Mouse (Mus musculus): ENCODE measurements around the gene Hnrnpul1. TPM values are rescaled to one million over a fixed set of nuclear protein-coding genes. Genes with fewer than 3 reads are reported as not detected.

The Hnrnpul1 gene
- polyA plus RNA-seq, 1 experiment from 2014 or later: 32.4 TPM

DNA sequence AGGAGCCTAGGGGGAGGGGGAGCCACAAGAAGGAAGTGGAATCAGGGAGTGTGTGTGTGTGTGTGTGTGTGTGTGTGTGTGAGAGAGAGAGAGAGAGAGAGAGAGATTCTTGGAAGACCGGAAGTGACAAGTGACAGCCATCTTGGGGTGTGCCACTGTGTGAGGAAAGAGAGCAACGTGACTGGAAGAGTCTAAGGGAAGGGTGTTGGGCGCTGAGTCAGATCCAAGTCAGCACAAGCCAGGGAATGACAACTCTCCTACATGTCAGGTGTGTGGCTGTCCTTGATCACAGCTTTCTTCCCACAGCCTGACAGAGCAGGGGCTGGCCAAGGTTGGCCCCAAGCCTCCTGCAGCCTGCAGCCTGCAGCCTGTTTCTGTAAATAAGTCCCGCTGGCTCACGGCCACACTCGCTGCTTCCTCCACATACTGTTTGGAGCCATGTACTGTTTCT lies 48.7 kb downstream of the Hnrnpul1 start:
- H3K9ac ChIP-seq (replicated peaks; ENCODE audit: low read depth): no peak overlapping the region
- ATAC-seq (peak; percentile 38), DNase-seq (ENCODE audit: low spot score) (peak; percentile 89)
- H3K36me3 ChIP-seq (ENCODE audit: insufficient read depth, low read length): no peaks in the 10 kb centered on the region
- no peak overlapping the region for H3K4me2 ChIP-seq (replicated peaks; ENCODE audit: low read depth, low read length)
- peaks cover 14% of the 10 kb centered on the region for H3K4me1 ChIP-seq (ENCODE audit: insufficient read depth, low read depth, low read length)
- peak overlapping the region; percentile 75 for H3K27ac ChIP-seq (ENCODE audit: low read length)
- WGBS: 23% methylated on average over 6 of the region's 6 CpGs
- H3K4me3 ChIP-seq (ENCODE audit: low read depth, low read length): no peak overlapping the region
- no peaks in the 10 kb centered on the region for H3K27me3 ChIP-seq (replicated peaks; ENCODE audit: insufficient read depth, low read length)
- TF ChIP-seq EP300 (IDR thresholded peaks at IDR 0.05) (peak; percentile 62; the same call in 1 of the 2 replicates), CTCF (IDR thresholded peaks at IDR 0.05) (no peak)
- no peaks in the 10 kb centered on the region for H3K9me3 ChIP-seq (ENCODE audit: low read length)

DNA sequence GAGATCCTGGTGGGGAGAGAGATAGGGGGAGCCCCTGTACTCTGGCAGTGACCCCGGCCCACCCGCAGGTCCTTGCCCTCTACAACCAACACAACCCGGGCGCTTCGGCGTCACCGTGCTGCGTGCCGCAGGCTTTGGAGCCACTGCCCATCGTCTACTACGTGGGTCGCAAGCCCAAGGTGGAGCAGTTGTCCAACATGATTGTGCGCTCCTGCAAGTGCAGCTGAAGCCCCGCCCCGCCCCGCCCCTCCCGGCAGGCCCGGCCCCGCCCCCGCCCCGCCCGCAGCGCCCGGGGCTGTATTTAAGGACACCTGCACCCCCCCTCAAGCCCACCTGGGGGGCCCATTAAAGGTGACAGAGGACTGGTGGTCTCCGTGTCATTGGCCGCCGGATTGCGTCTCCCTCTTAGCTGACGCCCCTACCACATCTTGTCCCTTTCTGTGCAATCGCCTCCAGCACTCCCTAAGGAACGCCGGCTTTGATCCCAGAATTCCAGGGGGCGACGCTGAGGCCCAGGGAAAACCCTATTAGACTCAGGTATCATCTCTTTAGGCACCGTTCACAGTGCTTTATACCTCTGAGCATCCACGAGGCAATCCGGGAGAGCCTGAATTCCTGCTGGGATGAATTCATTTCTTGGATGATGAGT lies 49.7 kb downstream of the Hnrnpul1 start:
- Histone ChIP-seq H3K36me3 (ENCODE audit: insufficient read depth, low read length) (0 out of 2 replicates have a peak, but pooled peaks cover 2% of the 10 kb centered on the region), H3K9me3 (ENCODE audit: low read length) (no peaks in the 10 kb centered on the region), H3K9ac (replicated peaks; ENCODE audit: low read depth) (no peak overlapping the region), H3K4me2 (replicated peaks; ENCODE audit: low read depth, low read length) (no peak overlapping the region), H3K4me3 (ENCODE audit: low read depth, low read length) (no peak overlapping the region), H3K27me3 (replicated peaks; ENCODE audit: insufficient read depth, low read length) (no peaks in the 10 kb centered on the region), H3K4me1 (ENCODE audit: insufficient read depth, low read depth, low read length) (peaks cover 7% of the 10 kb centered on the region), H3K27ac (ENCODE audit: low read length) (peak overlapping the region; percentile 51; the same call in 1 of the 2 replicates)
- ATAC-seq (no peak), DNase-seq (ENCODE audit: low spot score) (no peak)
- TF ChIP-seq CTCF (IDR thresholded peaks at IDR 0.05): peak; percentile 15; the same call in 1 of the 2 replicates
- no peak for TF ChIP-seq EP300 (IDR thresholded peaks at IDR 0.05)
- WGBS: 23% methylated on average over 30 of the region's 37 CpGs

DNA sequence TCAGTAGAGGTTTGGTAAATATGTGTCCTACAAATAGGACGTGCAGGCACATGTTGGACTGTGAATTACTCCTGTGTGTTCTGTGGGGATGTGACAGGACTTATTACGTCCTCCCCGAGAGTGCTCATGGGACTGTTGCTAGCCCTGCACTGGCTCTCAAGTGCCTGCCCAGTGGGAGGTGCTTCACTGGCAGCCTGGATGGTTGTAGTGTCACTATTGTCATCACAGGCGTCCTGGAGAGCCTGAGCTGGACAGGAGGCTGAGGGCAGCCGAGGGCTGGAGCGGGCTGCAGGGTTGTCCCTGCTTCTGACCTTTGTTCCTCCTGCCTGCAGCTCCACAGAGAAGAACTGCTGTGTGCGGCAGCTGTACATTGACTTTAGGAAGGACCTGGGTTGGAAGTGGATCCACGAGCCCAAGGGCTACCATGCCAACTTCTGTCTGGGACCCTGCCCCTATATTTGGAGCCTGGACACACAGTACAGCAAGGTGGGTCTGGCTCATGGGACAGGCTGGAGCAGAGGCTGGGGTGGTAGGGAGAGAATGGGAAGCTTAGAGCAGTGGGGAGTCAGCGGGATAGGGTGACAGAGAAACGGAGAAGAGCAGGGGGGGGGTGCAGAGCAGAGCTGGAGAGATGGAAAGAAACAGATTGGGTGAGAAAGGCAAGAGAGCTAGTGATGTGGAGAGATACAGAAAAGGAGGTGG lies 50.6 kb downstream of the Hnrnpul1 start:
- no peak overlapping the region for H3K27ac ChIP-seq (ENCODE audit: low read length)
- H3K9me3 ChIP-seq (ENCODE audit: low read length): no peaks in the 10 kb centered on the region
- no peak overlapping the region for H3K4me2 ChIP-seq (replicated peaks; ENCODE audit: low read depth, low read length)
- DNase-seq (ENCODE audit: low spot score): no peak
- H3K9ac ChIP-seq (replicated peaks; ENCODE audit: low read depth): no peak overlapping the region
- no peak for TF ChIP-seq EP300 (IDR thresholded peaks at IDR 0.05)
- H3K36me3 ChIP-seq (ENCODE audit: insufficient read depth, low read length): 0 out of 2 replicates have a peak, but pooled peaks cover 3% of the 10 kb centered on the region
- peaks cover 7% of the 10 kb centered on the region for H3K4me1 ChIP-seq (ENCODE audit: insufficient read depth, low read depth, low read length)
- H3K27me3 ChIP-seq (replicated peaks; ENCODE audit: insufficient read depth, low read length): no peaks in the 10 kb centered on the region
- no peak for ATAC-seq
- no peak overlapping the region for H3K4me3 ChIP-seq (ENCODE audit: low read depth, low read length)
- WGBS: 37% methylated on average over 10 of the region's 10 CpGs

GRCm38 (mm10) chr7:25702350-25702749 lies 52.2 kb downstream of the Hnrnpul1 start:
- H3K9me3 ChIP-seq (ENCODE audit: low read length): no peaks in the 10 kb centered on the region
- WGBS: 96% methylated on average over 2 of the region's 2 CpGs

GRCm38 (mm10) chr7:25700732-25701131 lies 53.8 kb downstream of the Hnrnpul1 start:
- H3K4me3 ChIP-seq (ENCODE audit: low read depth, low read length): no peak overlapping the region
- 79% methylated on average over 12 of the region's 12 CpGs for WGBS
- no peak overlapping the region for H3K9ac ChIP-seq (replicated peaks; ENCODE audit: low read depth)

More at GRCm38 (mm10) chr7:25702350-25702749, 52.2 kb downstream of the Hnrnpul1 start:
- Histone ChIP-seq H3K27ac (ENCODE audit: low read length) (no peak overlapping the region), H3K4me3 (ENCODE audit: low read depth, low read length) (no peak overlapping the region), H3K9ac (replicated peaks; ENCODE audit: low read depth) (no peak overlapping the region), H3K27me3 (replicated peaks; ENCODE audit: insufficient read depth, low read length) (no peaks in the 10 kb centered on the region), H3K4me1 (ENCODE audit: insufficient read depth, low read depth, low read length) (peaks cover 7% of the 10 kb centered on the region), H3K36me3 (ENCODE audit: insufficient read depth, low read length) (0 out of 2 replicates have a peak, but pooled peaks cover 7% of the 10 kb centered on the region), H3K4me2 (replicated peaks; ENCODE audit: low read depth, low read length) (no peak overlapping the region)
- DNase-seq (ENCODE audit: low spot score): no peak
- TF ChIP-seq CTCF (IDR thresholded peaks at IDR 0.05): peak; percentile 48
- TF ChIP-seq EP300 (IDR thresholded peaks at IDR 0.05): no peak
- ATAC-seq: no peak

GRCm38 (mm10) chr7:25699851-25700250 lies 54.7 kb downstream of the Hnrnpul1 start:
- no peaks in the 10 kb centered on the region for H3K9me3 ChIP-seq (ENCODE audit: low read length)
- no peaks in the 10 kb centered on the region for H3K4me1 ChIP-seq (ENCODE audit: insufficient read depth, low read depth, low read length)
- no peak overlapping the region for H3K4me2 ChIP-seq (replicated peaks; ENCODE audit: low read depth, low read length)
- no peak for ATAC-seq
- H3K27ac ChIP-seq (ENCODE audit: low read length): no peak overlapping the region
- H3K27me3 ChIP-seq (replicated peaks; ENCODE audit: insufficient read depth, low read length): no peaks in the 10 kb centered on the region
- no peak overlapping the region for H3K4me3 ChIP-seq (ENCODE audit: low read depth, low read length)
- WGBS: 63% methylated on average over 13 of the region's 13 CpGs
- no peak for DNase-seq (ENCODE audit: low spot score)
- peak; percentile 17; the same call in 1 of the 2 replicates for TF ChIP-seq CTCF (IDR thresholded peaks at IDR 0.05)
- TF ChIP-seq EP300 (IDR thresholded peaks at IDR 0.05): no peak
- no peak overlapping the region for H3K9ac ChIP-seq (replicated peaks; ENCODE audit: low read depth)
- H3K36me3 ChIP-seq (ENCODE audit: insufficient read depth, low read length): peaks cover 19% of the 10 kb centered on the region; the same call in 1 of the 2 replicates

More at GRCm38 (mm10) chr7:25700732-25701131, 53.8 kb downstream of the Hnrnpul1 start:
- no peaks in the 10 kb centered on the region for H3K27me3 ChIP-seq (replicated peaks; ENCODE audit: insufficient read depth, low read length)
- H3K9me3 ChIP-seq (ENCODE audit: low read length): no peaks in the 10 kb centered on the region
- TF ChIP-seq EP300 (IDR thresholded peaks at IDR 0.05) (no peak), CTCF (IDR thresholded peaks at IDR 0.05) (peak; percentile 47)
- ATAC-seq (no peak), DNase-seq (ENCODE audit: low spot score) (no peak)
- no peaks in the 10 kb centered on the region for H3K4me1 ChIP-seq (ENCODE audit: insufficient read depth, low read depth, low read length)
- no peak overlapping the region for H3K27ac ChIP-seq (ENCODE audit: low read length)
- H3K4me2 ChIP-seq (replicated peaks; ENCODE audit: low read depth, low read length): no peak overlapping the region
- H3K36me3 ChIP-seq (ENCODE audit: insufficient read depth, low read length): peaks cover 18% of the 10 kb centered on the region; the same call in 1 of the 2 replicates

All from lung, postnatal 0 days (tissue).